Mouse (Mus musculus) testis, adult 2 months (tissue): Measurements from ENCODE around the gene Diexf. TPM values are rescaled to one million over a fixed set of nuclear protein-coding genes. Genes with fewer than 3 reads are reported as not detected.

Experiments used
- H3K27ac ChIP-seq: fragments of 200-500 bp; 2 replicates; pipeline ENCODE4 v1.5.1; 2012; ENCODE audit warnings: low read depth, low read length; ENCODE audit not compliant: control insufficient read depth, insufficient read depth
- H3K27me3 ChIP-seq: fragments of 200-500 bp; 2 replicates; pipeline ENCODE4 v1.6.1; 2012; ENCODE audit warnings: mild to moderate bottlenecking, low read length, moderate library complexity; ENCODE audit not compliant: control insufficient read depth, insufficient read depth
- H3K36me3 ChIP-seq: fragments of 200-500 bp; 2 replicates; pipeline ENCODE4 v1.6.1; 2012; ENCODE audit warnings: mild to moderate bottlenecking, low read length; ENCODE audit not compliant: control insufficient read depth, insufficient read depth
- H3K4me1 ChIP-seq: fragments of 200-500 bp; 2 replicates; pipeline ENCODE4 v1.6.1; 2012; ENCODE audit warnings: low read length; ENCODE audit not compliant: control insufficient read depth, insufficient read depth
- H3K4me3 ChIP-seq: fragments of 200-500 bp; 2 replicates; pipeline ENCODE4 v1.5.1; 2012; ENCODE audit warnings: low read depth, mild to moderate bottlenecking, low read length, moderate library complexity, mixed read lengths; ENCODE audit not compliant: control insufficient read depth
- CTCF ChIP-seq: fragments of 200-500 bp; IDR thresholded peaks from 2 replicates; pipeline ENCODE4 v1.5.1; 2012; ENCODE audit warnings: low read depth, mild to moderate bottlenecking, inconsistent platforms, low read length, moderate library complexity; ENCODE audit not compliant: control insufficient read depth, insufficient read depth, insufficient replicate concordance
- POLR2A ChIP-seq: fragments of 200-500 bp; IDR thresholded peaks from 2 replicates; pipeline ENCODE4 v1.6.1; 2012; ENCODE audit warnings: low read depth, mild to moderate bottlenecking, inconsistent platforms, low read length, moderate library complexity; ENCODE audit not compliant: control insufficient read depth
- polyA plus RNA-seq: library from polyadenylated mRNA; depleted of rRNA; stranded (reverse); fragments of >200 nt; gene quantifications from 2 replicates; pipeline ENCODE4 v1.2.3, GENCODE M21; 2012

Diexf gene
- polyA plus RNA-seq, 1 experiment, result 9.2 TPM

DNA sequence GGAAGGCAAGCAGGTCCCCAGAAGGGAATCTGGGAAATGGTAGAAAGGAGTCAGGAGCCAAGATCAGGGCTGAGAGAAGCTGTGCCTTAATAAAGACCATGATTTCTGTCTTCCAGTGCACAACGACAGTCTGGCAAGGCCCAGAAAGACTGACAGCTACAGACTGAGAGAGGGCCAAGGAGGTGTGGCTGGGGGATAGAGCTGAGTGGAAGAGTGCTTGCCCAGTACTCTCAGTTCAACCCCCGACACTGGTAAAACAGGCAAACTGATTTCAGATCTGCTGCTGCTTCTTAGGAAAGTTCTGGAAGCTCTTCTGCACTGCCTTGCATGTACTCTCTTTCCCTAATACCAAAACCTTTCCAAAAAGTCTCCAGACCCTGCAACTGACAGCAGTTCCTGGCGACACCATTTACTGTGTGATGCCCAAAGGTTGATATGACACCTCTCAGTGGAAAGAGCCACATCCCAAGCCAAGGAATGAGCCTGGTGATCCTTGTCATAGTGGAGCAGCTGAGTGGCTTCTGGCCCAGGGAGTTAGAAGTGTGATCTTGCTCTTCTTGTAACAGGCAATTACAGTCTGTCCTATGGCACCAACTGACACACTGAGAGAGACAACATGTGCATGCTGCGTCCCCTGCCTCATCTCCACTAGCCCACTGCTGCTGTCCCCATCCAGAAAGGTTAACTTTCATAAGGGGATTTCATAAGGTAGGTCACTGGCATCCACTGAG is 43.8 kb downstream of the Diexf start:
- TF ChIP-seq CTCF (no peak), POLR2A (no peak)

DNA sequence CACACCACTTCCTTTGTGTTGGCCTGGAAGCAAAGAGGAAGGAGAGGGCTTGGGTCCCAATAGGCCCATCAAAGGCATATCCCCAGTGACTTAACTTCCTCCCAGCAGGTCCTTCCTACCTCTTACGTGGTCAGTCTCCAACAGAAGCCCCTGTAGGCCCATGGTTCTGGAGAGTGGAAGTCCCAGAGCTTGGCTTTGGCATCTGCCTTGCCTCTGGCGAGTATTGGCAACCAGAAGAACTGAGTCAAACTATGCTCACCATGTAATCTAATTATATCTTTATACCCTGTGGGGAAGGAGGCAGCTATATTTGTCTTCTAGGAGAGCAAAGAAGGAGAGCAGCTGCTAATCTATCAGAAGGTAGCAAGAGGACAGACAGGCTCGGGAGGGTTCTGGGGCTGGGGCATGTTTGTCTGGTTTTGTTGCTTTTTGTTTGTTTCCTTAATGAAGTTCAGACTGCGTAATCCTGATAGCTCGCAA is 44.5 kb downstream of the Diexf start:
- Histone ChIP-seq H3K4me3 (no peak overlapping the region), H3K27me3 (no peaks in the 10 kb centered on the region), H3K27ac (no peak overlapping the region), H3K36me3 (no peaks in the 10 kb centered on the region), H3K4me1 (peaks cover 3% of the 10 kb centered on the region; the same call in 1 of the 2 replicates)
- no peak for TF ChIP-seq POLR2A

More for the DNA sequence above, 43.8 kb downstream of the Diexf start:
- no peak overlapping the region for H3K4me3 ChIP-seq
- no peaks in the 10 kb centered on the region for H3K36me3 ChIP-seq
- no peak overlapping the region for H3K27ac ChIP-seq
- H3K27me3 ChIP-seq, result no peaks in the 10 kb centered on the region
- H3K4me1 ChIP-seq, result peaks cover 5% of the 10 kb centered on the region

DNA sequence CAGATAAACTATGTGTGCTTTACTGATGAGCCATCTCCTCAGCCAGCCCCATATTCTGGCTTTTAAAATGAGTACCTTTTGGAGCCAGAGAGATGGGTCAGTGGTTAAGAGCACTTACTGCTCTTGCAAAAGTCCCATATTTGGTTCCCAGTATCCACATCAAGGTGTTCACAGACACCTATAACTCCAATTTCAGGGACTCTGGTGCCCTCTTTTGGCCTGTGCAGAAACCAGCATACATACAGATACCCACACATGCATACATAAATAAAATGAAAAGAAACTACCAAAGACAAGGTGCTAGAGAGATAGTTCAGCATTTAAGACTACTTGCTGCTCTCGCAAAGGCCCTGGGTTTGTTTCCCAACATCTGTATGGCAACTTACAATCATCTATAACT is 46.1 kb downstream of the Diexf start:
- H3K36me3 ChIP-seq, result no peaks in the 10 kb centered on the region
- no peak for TF ChIP-seq CTCF
- no peak for TF ChIP-seq POLR2A
- H3K4me1 ChIP-seq, result no peaks in the 10 kb centered on the region; the same call in 1 of the 2 replicates
- H3K27me3 ChIP-seq, result no peaks in the 10 kb centered on the region
- H3K4me3 ChIP-seq, result no peak overlapping the region
- no peak overlapping the region for H3K27ac ChIP-seq

DNA sequence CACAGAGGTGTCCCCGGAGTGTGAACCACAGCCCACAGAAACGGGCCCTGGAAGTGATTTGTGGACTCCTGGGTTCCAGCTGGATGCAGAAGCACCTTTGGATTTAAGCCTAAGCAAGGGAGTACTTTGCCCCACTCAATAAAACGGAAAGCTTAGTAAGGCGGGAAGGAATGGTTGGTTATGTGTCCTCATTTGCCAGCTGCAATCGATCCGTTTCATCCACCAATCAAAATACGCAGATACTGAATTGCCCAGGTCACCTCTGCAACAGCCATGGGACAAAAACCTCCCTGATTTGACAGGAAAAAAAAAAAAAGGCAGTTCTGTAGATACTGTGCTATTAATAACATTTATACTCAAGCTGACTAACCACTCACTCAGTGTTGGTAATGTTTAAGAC is 47.0 kb downstream of the Diexf start:
- no peak overlapping the region for H3K4me3 ChIP-seq
- no peak overlapping the region for H3K27ac ChIP-seq
- TF ChIP-seq CTCF (no peak), POLR2A (no peak)
- no peaks in the 10 kb centered on the region; the same call in 1 of the 2 replicates for H3K4me1 ChIP-seq
- H3K27me3 ChIP-seq, result no peaks in the 10 kb centered on the region
- no peaks in the 10 kb centered on the region for H3K36me3 ChIP-seq

DNA sequence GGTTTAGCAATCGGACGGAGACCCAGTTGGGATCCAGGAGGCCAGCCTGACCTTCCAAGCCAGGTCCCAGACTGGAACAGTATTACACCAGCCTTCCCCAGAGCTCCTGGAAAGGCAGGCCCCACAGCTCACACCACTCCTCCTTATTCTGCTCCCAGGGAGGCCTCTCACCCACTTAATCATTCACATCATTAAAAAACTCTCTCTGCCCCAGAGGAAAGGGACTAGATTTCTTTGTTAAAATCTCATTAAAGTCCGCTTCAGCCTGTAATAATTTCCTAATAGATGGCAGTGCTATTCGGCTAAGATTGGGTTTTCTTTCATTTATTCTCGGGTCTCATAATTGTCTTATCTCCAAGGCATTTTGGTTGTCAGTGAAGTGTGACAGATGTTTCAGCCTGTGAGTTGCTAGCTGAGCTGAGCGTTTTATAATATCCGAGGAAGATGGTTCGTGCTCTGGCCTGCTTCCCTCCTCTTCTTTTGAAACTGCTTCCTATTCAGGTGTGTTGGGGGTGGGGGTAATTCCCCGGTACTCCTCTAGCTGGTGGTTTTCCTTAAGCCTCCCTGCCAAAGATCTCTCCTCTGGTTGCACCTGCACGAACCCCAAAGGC is 47.7 kb downstream of the Diexf start:
- H3K27ac ChIP-seq, result no peak overlapping the region
- H3K27me3 ChIP-seq, result no peaks in the 10 kb centered on the region
- TF ChIP-seq POLR2A (no peak), CTCF (no peak)
- H3K4me1 ChIP-seq, result no peaks in the 10 kb centered on the region; the same call in 1 of the 2 replicates
- no peaks in the 10 kb centered on the region for H3K36me3 ChIP-seq
- H3K4me3 ChIP-seq, result no peak overlapping the region

DNA sequence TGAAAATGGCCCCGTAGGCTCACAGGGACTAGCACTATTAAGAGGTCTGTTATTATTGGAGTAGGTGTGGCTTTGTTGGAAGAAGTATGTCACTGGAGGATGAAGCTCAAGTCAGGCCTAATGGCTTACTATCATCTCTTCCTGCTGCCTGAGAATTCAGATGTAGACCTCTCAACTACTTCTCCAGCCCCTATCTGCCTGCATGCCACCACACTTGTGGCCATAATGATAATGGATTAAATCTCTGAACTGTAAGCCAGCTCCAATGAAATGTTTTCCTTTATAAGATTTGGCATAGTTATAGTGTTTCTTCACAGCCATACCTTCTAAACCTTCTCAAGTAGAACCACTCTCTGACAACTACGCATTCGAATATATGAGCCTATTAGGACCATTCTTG is 67.5 kb downstream of the Diexf start:
- TF ChIP-seq CTCF (no peak), POLR2A (no peak)

DNA sequence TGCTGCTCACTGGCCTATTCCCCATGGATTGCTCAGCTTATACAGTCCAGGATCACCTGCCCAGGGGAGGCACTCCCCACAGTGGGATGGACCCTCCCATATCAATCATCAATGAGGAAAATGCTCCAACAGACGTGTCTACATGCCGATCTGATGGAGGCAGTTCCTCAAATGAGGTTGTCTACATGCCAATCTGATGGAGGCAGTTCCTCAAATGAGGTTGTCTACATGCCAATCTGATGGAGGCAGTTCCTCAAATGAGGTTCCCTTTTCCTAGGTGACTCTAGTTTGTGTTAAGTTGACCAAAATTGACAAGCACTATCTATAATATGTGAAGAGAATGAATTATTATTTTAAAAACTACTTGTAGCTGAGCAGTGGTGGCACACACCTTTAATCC is 69.9 kb downstream of the Diexf start:
- Histone ChIP-seq H3K27me3 (no peaks in the 10 kb centered on the region), H3K36me3 (no peaks in the 10 kb centered on the region), H3K4me1 (no peaks in the 10 kb centered on the region), H3K4me3 (no peak overlapping the region), H3K27ac (no peak overlapping the region)
- TF ChIP-seq POLR2A, result no peak
- no peak for TF ChIP-seq CTCF

More for the DNA sequence above, 67.5 kb downstream of the Diexf start:
- no peaks in the 10 kb centered on the region for H3K4me1 ChIP-seq
- no peak overlapping the region for H3K27ac ChIP-seq
- no peak overlapping the region for H3K4me3 ChIP-seq
- no peaks in the 10 kb centered on the region for H3K36me3 ChIP-seq
- H3K27me3 ChIP-seq, result no peaks in the 10 kb centered on the region
